In the genomic region with DNA sequence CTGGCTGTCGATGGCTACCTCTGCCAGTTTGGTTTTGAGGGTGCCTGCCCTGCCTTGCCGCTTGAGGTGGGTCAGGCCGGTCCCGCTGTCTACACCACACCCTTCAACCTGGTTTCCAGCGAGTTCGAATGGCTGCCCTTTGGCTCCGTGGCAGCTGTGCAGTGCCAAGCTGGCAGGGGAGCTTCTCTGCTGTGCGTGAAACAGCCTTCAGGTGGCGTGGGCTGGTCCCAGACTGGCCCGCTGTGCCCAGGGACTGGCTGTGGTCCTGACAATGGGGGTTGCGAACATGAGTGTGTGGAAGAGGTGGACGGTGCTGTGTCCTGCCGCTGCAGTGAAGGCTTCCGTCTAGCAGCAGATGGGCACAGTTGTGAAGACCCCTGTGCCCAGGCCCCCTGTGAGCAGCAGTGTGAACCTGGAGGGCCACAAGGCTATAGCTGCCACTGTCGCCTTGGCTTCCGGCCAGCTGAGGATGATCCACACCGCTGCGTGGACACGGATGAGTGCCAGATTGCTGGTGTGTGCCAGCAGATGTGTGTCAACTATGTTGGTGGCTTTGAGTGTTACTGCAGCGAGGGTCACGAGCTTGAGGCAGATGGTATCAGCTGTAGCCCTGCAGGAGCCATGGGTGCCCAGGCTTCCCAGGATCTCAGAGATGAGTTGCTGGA, we compare ENCODE assay signal across 8 mouse cellular contexts. TPM values are rescaled to one million over a fixed set of nuclear protein-coding genes. Genes with fewer than 3 reads are reported as not detected.
DNase-seq lines count a peak whose midpoint lies in the region; ATAC-seq and TF ChIP-seq lines count a peak whose summit lies in the region.

No protein-coding gene starts in this region.

- peaks cover 10% of the 10 kb centered on the region for H3K4me1 ChIP-seq in cerebellum, adult 2 months (ENCODE audit: control insufficient read depth, insufficient read depth, low read length)
- peaks cover 86% of the 10 kb centered on the region for H3K4me1 ChIP-seq in limb, embryonic 10.5 days
- peaks cover 53% of the 10 kb centered on the region for H3K4me1 ChIP-seq in stomach, embryonic 15.5 days

- peak overlapping the region; percentile 79 for H3K4me2 ChIP-seq in stomach, embryonic 15.5 days

- no peak for DNase-seq in cerebellum, adult 2 months
- DNase-seq in cerebellum, adult 11 months, result no peak
- DNase-seq in retina, postnatal 1 day, result peak; percentile 81
- no peak for DNase-seq in retina, embryonic 14.5 days (ENCODE audit: low spot score)
- DNase-seq in limb, embryonic 10.5 days (ENCODE audit: low spot score), result no peak
- no peak for DNase-seq in frontal cortex, postnatal 14 days (ENCODE audit: low spot score in 2 of 2)
- DNase-seq in urinary bladder, postnatal 25 days (ENCODE audit: low spot score), result no peak

- H3K27ac ChIP-seq in cerebellum, adult 2 months (ENCODE audit: insufficient read depth, low read length), result no peak overlapping the region
- peak overlapping the region; percentile 98 for H3K27ac ChIP-seq in limb, embryonic 10.5 days
- peak overlapping the region; percentile 93 for H3K27ac ChIP-seq in stomach, embryonic 15.5 days

- no peaks in the 10 kb centered on the region for H3K36me3 ChIP-seq in limb, embryonic 10.5 days
- H3K36me3 ChIP-seq in stomach, embryonic 15.5 days, result no peaks in the 10 kb centered on the region

- no peak for TF ChIP-seq POLR2A in cerebellum, adult 2 months (IDR thresholded peaks at IDR 0.05; ENCODE audit: borderline replicate concordance, insufficient read depth, low read length)

- H3K27me3 ChIP-seq in cerebellum, adult 2 months (ENCODE audit: control insufficient read depth, insufficient read depth, low read length), result no peaks in the 10 kb centered on the region
- H3K27me3 ChIP-seq in limb, embryonic 10.5 days (ENCODE audit: low read depth, poor library complexity, severe bottlenecking), result 0 out of 2 replicates have a peak, but pooled peaks cover 12% of the 10 kb centered on the region
- peaks cover 5% of the 10 kb centered on the region; the same call in 1 of the 2 replicates for H3K27me3 ChIP-seq in stomach, embryonic 15.5 days (replicated peaks)

- 0 out of 2 replicates have a peak, but pooled peaks have one; percentile 15 for TF ChIP-seq CTCF in cerebellum, adult 2 months (IDR thresholded peaks at IDR 0.05; ENCODE audit: borderline replicate concordance, insufficient read depth, low read depth, low read length)

- H3K4me3 ChIP-seq in cerebellum, adult 2 months (replicated peaks; ENCODE audit: insufficient read depth, low read depth, low read length), result peak overlapping the region; percentile 29
- H3K4me3 ChIP-seq in limb, embryonic 10.5 days, result peak overlapping the region; percentile 67
- peak overlapping the region; percentile 58 for H3K4me3 ChIP-seq in stomach, embryonic 15.5 days (replicated peaks)

- ATAC-seq in stomach, embryonic 15.5 days (ENCODE audit: insufficient read depth, low FRiP score, low read depth), result no peak

- WGBS in cerebellum, adult 2 months, result 14% methylated on average over 21 of the region's 21 CpGs
- 39% methylated on average over 21 of the region's 21 CpGs for WGBS in limb, embryonic 10.5 days
- WGBS in stomach, embryonic 15.5 days, result 29% methylated on average over 21 of the region's 21 CpGs

- no peaks in the 10 kb centered on the region for H3K9me3 ChIP-seq in limb, embryonic 10.5 days (replicated peaks)
- H3K9me3 ChIP-seq in stomach, embryonic 15.5 days, result no peaks in the 10 kb centered on the region

- peak overlapping the region; percentile 64; the same call in 1 of the 2 replicates for H3K9ac ChIP-seq in stomach, embryonic 15.5 days

RNA-seq across cellular contexts. Expression of a gene that starts 0.8 kb away (rescaled TPM):
- polyA plus RNA-seq in cerebellum, adult 2 months (2012; rRNA removed), result 4.5 and 4.9 TPM in 2 replicates
- 37.1 and 42.5 TPM in 2 replicates for polyA plus RNA-seq in limb, embryonic 10.5 days (2016; fragmentation: Nextera tagmentation; extraction: Ambion mirVana)
- 58.4 and 68.3 TPM in 2 replicates for polyA plus RNA-seq in stomach, embryonic 15.5 days (2015; fragmentation: Nextera tagmentation; extraction: Ambion mirVana)

RNA-seq across cellular contexts. Expression of a gene that starts 16.6 kb away (rescaled TPM):
- polyA plus RNA-seq in cerebellum, adult 2 months (2012; rRNA removed), result 84.0 and 102 TPM in 2 replicates
- 2.4 and 2.5 TPM in 2 replicates for polyA plus RNA-seq in limb, embryonic 10.5 days (2016; fragmentation: Nextera tagmentation; extraction: Ambion mirVana)
- 5.9 and 6.4 TPM in 2 replicates for polyA plus RNA-seq in stomach, embryonic 15.5 days (2015; fragmentation: Nextera tagmentation; extraction: Ambion mirVana)

RNA-seq across cellular contexts. Expression of a gene that starts 18.4 kb away (rescaled TPM):
- 2.8 and 3.7 TPM in 2 replicates for polyA plus RNA-seq in cerebellum, adult 2 months (2012; rRNA removed)
- polyA plus RNA-seq in limb, embryonic 10.5 days (2016; fragmentation: Nextera tagmentation; extraction: Ambion mirVana), result 3.1 and 3.5 TPM in 2 replicates
- 2.3 and 3.6 TPM in 2 replicates for polyA plus RNA-seq in stomach, embryonic 15.5 days (2015; fragmentation: Nextera tagmentation; extraction: Ambion mirVana)

RNA-seq across cellular contexts. Expression of a gene that starts 19.6 kb away (rescaled TPM):
- 98.4 and 103 TPM in 2 replicates for polyA plus RNA-seq in cerebellum, adult 2 months (2012; rRNA removed)
- polyA plus RNA-seq in limb, embryonic 10.5 days (2016; fragmentation: Nextera tagmentation; extraction: Ambion mirVana), result 65.4 and 78.0 TPM in 2 replicates
- polyA plus RNA-seq in stomach, embryonic 15.5 days (2015; fragmentation: Nextera tagmentation; extraction: Ambion mirVana), result 101 TPM in 2 replicates

RNA-seq across cellular contexts. Expression of a gene that starts 27.5 kb away (rescaled TPM):
- 17.6 and 20.8 TPM in 2 replicates for polyA plus RNA-seq in cerebellum, adult 2 months (2012; rRNA removed)
- 74.6 and 84.6 TPM in 2 replicates for polyA plus RNA-seq in limb, embryonic 10.5 days (2016; fragmentation: Nextera tagmentation; extraction: Ambion mirVana)
- polyA plus RNA-seq in stomach, embryonic 15.5 days (2015; fragmentation: Nextera tagmentation; extraction: Ambion mirVana), result 39.5 and 39.9 TPM in 2 replicates

Comparison
In these comparisons a context has a peak if more than half of its experiments do, and no peak if none do; other contexts are left out.
1. RNA of a gene that starts 16.6 kb away (polyA plus RNA-seq): 84.0 to 102 TPM in cerebellum, adult 2 months; 5.9 to 6.4 TPM in stomach, embryonic 15.5 days and 2.4 to 2.5 TPM in limb, embryonic 10.5 days; every median in the first group is over 10 times any median in the second.
2. Peak in every context shown above with its lines, with median percentiles within 50 percentile points of each other: H3K4me3 ChIP-seq.